ENCODE assay signal across 8 mouse cellular contexts in genomic region chr2:153650014-153650687, GRCm38 (mm10). TPM values are rescaled to one million over a fixed set of nuclear protein-coding genes. Genes with fewer than 3 reads are reported as not detected.
DNase-seq lines count a peak whose midpoint lies in the region; ATAC-seq and TF ChIP-seq lines count a peak whose summit lies in the region.

No protein-coding gene starts in this region.

- no peaks in the 10 kb centered on the region for H3K9me3 ChIP-seq in hindbrain, embryonic 14.5 days (ENCODE audit: control insufficient read depth, low read length)
- no peaks in the 10 kb centered on the region for H3K9me3 ChIP-seq in midbrain, postnatal 0 days (ENCODE audit: low read length)

- intact Hi-C loops in left cerebral cortex, postnatal 36 days (cut with DNase I): no loop called here

- peak; percentile 13 for DNase-seq in ovary, postnatal 36 days (ENCODE audit: low spot score)
- DNase-seq in ovary, adult 18-20 months (ENCODE audit: low spot score): no peak
- DNase-seq in embryo, embryonic 11 days: peak; percentile 47
- DNase-seq in hindbrain, embryonic 14.5 days (ENCODE audit: low spot score): no peak
- DNase-seq in liver, adult 2 months (ENCODE audit: extremely low read depth, low read depth, low spot score): no peak
- DNase-seq in midbrain, postnatal 0 days (ENCODE audit: low spot score): no peak
- no peak for DNase-seq in left cerebral cortex, postnatal 36 days (ENCODE audit: low spot score in 2 of 2)
- DNase-seq in layer of hippocampus, adult 9-11 months: no peak

- H3K4me3 ChIP-seq in hindbrain, embryonic 14.5 days (replicated peaks; ENCODE audit: low read length): peak overlapping the region; percentile 65
- H3K4me3 ChIP-seq in liver, adult 2 months (ENCODE audit: insufficient read depth, low read depth, low read length): peak overlapping the region; percentile 99
- peak overlapping the region; percentile 74 for H3K4me3 ChIP-seq in midbrain, postnatal 0 days (ENCODE audit: low read depth, low read length)

- H3K4me2 ChIP-seq in hindbrain, embryonic 14.5 days (replicated peaks): peak overlapping the region; percentile 71
- H3K4me2 ChIP-seq in midbrain, postnatal 0 days (ENCODE audit: low read depth, low read length, poor library complexity, severe bottlenecking): peak overlapping the region; percentile 96

- H3K36me3 ChIP-seq in hindbrain, embryonic 14.5 days (replicated peaks; ENCODE audit: control insufficient read depth, insufficient read depth): no peaks in the 10 kb centered on the region
- H3K36me3 ChIP-seq in liver, adult 2 months (ENCODE audit: control insufficient read depth, insufficient read depth, low read length): no peaks in the 10 kb centered on the region
- no peaks in the 10 kb centered on the region for H3K36me3 ChIP-seq in midbrain, postnatal 0 days (ENCODE audit: insufficient read depth, low read length)

- no peak for TF ChIP-seq CTCF in liver, adult 2 months (IDR thresholded peaks at IDR 0.05; ENCODE audit: low read depth, low read length)
- no peak for TF ChIP-seq CTCF in midbrain, postnatal 0 days (IDR thresholded peaks at IDR 0.05)

- TF ChIP-seq POLR2A in liver, adult 2 months (IDR thresholded peaks at IDR 0.05; ENCODE audit: extremely low read depth, insufficient read depth, low read length): no peak

- peaks cover 10% of the 10 kb centered on the region for H3K4me1 ChIP-seq in hindbrain, embryonic 14.5 days (replicated peaks; ENCODE audit: control insufficient read depth, insufficient read depth, low read length)
- peaks cover 5% of the 10 kb centered on the region for H3K4me1 ChIP-seq in liver, adult 2 months (ENCODE audit: control insufficient read depth, insufficient read depth, low read length)
- no peaks in the 10 kb centered on the region; the same call in 1 of the 2 replicates for H3K4me1 ChIP-seq in midbrain, postnatal 0 days (ENCODE audit: insufficient read depth, low read length)

- no peak overlapping the region for H3K27ac ChIP-seq in hindbrain, embryonic 14.5 days
- H3K27ac ChIP-seq in liver, adult 2 months (replicated peaks; ENCODE audit: insufficient read depth, low read depth, low read length): no peak overlapping the region
- no peak overlapping the region for H3K27ac ChIP-seq in midbrain, postnatal 0 days (ENCODE audit: low read depth, low read length)

- peaks cover 8% of the 10 kb centered on the region; the same call in 1 of the 2 replicates for H3K27me3 ChIP-seq in hindbrain, embryonic 14.5 days (ENCODE audit: control insufficient read depth, insufficient read depth, low read length)
- H3K27me3 ChIP-seq in liver, adult 2 months (ENCODE audit: control insufficient read depth, insufficient read depth, low read length): no peaks in the 10 kb centered on the region
- no peaks in the 10 kb centered on the region for H3K27me3 ChIP-seq in midbrain, postnatal 0 days (ENCODE audit: insufficient read depth, low read length)

- H3K9ac ChIP-seq in hindbrain, embryonic 14.5 days: peak overlapping the region; percentile 72
- H3K9ac ChIP-seq in liver, adult 2 months (ENCODE audit: low read depth, low read length): peak overlapping the region; percentile 99
- H3K9ac ChIP-seq in midbrain, postnatal 0 days (replicated peaks; ENCODE audit: low read length, poor library complexity, severe bottlenecking): peak overlapping the region; percentile 84; the same call in 1 of the 2 replicates

- H3K79me2 ChIP-seq in liver, adult 2 months (ENCODE audit: control insufficient read depth, insufficient read depth, low read length): peaks cover 9% of the 10 kb centered on the region

- ATAC-seq in hindbrain, embryonic 14.5 days (ENCODE audit: low FRiP score): 0 out of 2 replicates have a peak, but pooled peaks have one; percentile 1
- peak; percentile 10; the same call in 1 of the 2 replicates for ATAC-seq in midbrain, postnatal 0 days (ENCODE audit: low FRiP score)

- 1% methylated on average over 28 of the region's 28 CpGs for WGBS in hindbrain, embryonic 14.5 days
- 13% methylated on average over 28 of the region's 28 CpGs for WGBS in liver, adult 2 months
- 3% methylated on average over 28 of the region's 28 CpGs for WGBS in midbrain, postnatal 0 days

RNA-seq across cellular contexts. Expression of gene Dnmt3b, which starts 0.9 kb away (rescaled TPM):
- 4.2 and 4.3 TPM in 2 replicates for polyA plus RNA-seq in hindbrain, embryonic 14.5 days (2014; fragmentation: Nextera tagmentation; extraction: Ambion mirVana)
- 0.54 and 0.65 TPM in 2 replicates for total RNA-seq in liver, adult 2 months (2014; rRNA removed)
- polyA plus RNA-seq in liver, adult 2 months (2012; rRNA removed): 2.2 and 3.4 TPM in 2 replicates
- 4.2 and 5.3 TPM in 2 replicates for total RNA-seq in midbrain, postnatal 0 days (2014; rRNA removed)
- 1.7 and 1.8 TPM in 2 replicates for polyA plus RNA-seq in midbrain, postnatal 0 days (2015; fragmentation: Nextera tagmentation; extraction: Ambion mirVana)
- 1 to 10 TPM in 1 of 2 experiments, under 1 TPM in 1; 0.86 to 1.4 TPM for total RNA-seq in left cerebral cortex, postnatal 36 days (2021)

RNA-seq across cellular contexts. Expression of gene Commd7, which starts 17.6 kb away (rescaled TPM):
- 78.6 and 79.8 TPM in 2 replicates for polyA plus RNA-seq in hindbrain, embryonic 14.5 days (2014; fragmentation: Nextera tagmentation; extraction: Ambion mirVana)
- 6.3 and 8.0 TPM in 2 replicates for total RNA-seq in liver, adult 2 months (2014; rRNA removed)
- polyA plus RNA-seq in liver, adult 2 months (2012; rRNA removed): 12.2 and 13.7 TPM in 2 replicates
- total RNA-seq in midbrain, postnatal 0 days (2014; rRNA removed): 24.7 and 27.9 TPM in 2 replicates
- 103 TPM in 2 replicates for polyA plus RNA-seq in midbrain, postnatal 0 days (2015; fragmentation: Nextera tagmentation; extraction: Ambion mirVana)
- 10 to 100 TPM; 27.6 to 32.0 TPM for total RNA-seq in left cerebral cortex, postnatal 36 days (2021)

RNA-seq across cellular contexts. Expression of gene Dnmt3c, which starts 46.3 kb away (rescaled TPM):
- 0.12 and 0.14 TPM in 2 replicates for polyA plus RNA-seq in hindbrain, embryonic 14.5 days (2014; fragmentation: Nextera tagmentation; extraction: Ambion mirVana)
- total RNA-seq in liver, adult 2 months (2014; rRNA removed): not detected in 2 replicates
- not detected in 2 replicates for polyA plus RNA-seq in liver, adult 2 months (2012; rRNA removed)
- not detected in 2 replicates for total RNA-seq in midbrain, postnatal 0 days (2014; rRNA removed)
- not detected in 2 replicates for polyA plus RNA-seq in midbrain, postnatal 0 days (2015; fragmentation: Nextera tagmentation; extraction: Ambion mirVana)
- not detected for total RNA-seq in left cerebral cortex, postnatal 36 days (2021)

Comparison
In these comparisons a context has a peak if more than half of its experiments do, and no peak if none do; other contexts are left out.
1. DNase-seq: peak in ovary, postnatal 36 days (single experiment) and embryo, embryonic 11 days (single experiment); none in ovary, adult 18-20 months (single experiment), hindbrain, embryonic 14.5 days (single experiment), liver, adult 2 months (single experiment), midbrain, postnatal 0 days (single experiment), left cerebral cortex, postnatal 36 days (0 of 2) and layer of hippocampus, adult 9-11 months (single experiment).
2. Peak in every context shown above with its lines, with median percentiles within 50 percentile points of each other: H3K4me3 ChIP-seq and H3K9ac ChIP-seq.